Mouse (Mus musculus): ENCODE results near the gene Mcm5.

Gene Mcm5

GRCm38 (mm10) chr8:75169363-75169762 is 60.0 kb downstream of the Mcm5 start:
- no peak for DNase-seq (ENCODE audit: low spot score in 2 of 2)

- no peak for DNase-seq (ENCODE audit: low spot score in 2 of 2)
Observed at GRCm38 (mm10) chr8:75172009-75172685, 62.8 kb downstream of the Mcm5 start.

Measured in urinary bladder, postnatal 36 days (tissue).